Mouse (Mus musculus): ENCODE results near the gene Mbd4. TPM values are rescaled to one million over a fixed set of nuclear protein-coding genes. Genes with fewer than 3 reads are reported as not detected.

Gene Mbd4
- 4.3 TPM for polyA plus RNA-seq (2014; fragmentation: Illumina TruSeq; extraction: RNeasy Lipid Tissue Mini Kit (QIAGEN cat#74804); ENCODE audit: low read depth, low replicate concordance)

DNA sequence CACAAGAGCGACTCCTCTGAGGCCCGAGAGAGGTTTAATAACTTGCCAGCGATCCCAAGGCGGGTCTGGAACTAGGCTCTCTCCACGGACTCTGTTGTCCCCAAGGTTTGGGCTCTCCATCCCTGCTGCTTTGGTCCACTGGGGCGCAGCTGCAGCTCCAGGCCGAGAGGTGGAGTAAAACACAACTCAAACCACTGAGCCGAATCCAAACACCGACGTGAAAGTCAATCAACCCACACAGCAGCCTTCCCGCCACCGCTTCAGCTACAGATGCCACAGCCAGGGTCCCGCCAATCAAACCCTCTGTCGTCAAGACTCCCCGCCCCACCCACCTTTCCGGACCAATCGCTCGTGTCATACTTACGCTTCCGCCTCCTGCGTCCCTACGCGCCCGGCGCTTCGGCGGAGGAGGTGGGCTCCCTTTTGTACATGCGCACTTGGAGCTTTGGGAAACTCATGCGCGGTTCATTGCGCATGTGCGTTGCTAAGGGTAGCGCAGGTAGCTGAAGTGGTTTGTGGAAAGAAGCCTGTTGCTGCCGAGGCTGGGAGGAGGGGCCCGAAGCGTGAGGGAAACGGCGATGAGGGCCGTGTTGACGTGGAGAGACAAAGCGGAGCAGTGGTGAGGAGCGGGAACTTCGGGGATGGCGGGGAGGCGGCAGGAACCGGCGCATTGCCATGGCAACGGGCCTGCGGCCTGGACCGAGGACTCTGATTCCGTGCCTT lies at the start of gene Mbd4, which contains the start of gene Ift122:
Mbd4 (minus strand) TSS at position 281 of the 723 bp plus-strand sequence.
Ift122 (plus strand) TSS at position 380 of the 723 bp plus-strand sequence.

DNA sequence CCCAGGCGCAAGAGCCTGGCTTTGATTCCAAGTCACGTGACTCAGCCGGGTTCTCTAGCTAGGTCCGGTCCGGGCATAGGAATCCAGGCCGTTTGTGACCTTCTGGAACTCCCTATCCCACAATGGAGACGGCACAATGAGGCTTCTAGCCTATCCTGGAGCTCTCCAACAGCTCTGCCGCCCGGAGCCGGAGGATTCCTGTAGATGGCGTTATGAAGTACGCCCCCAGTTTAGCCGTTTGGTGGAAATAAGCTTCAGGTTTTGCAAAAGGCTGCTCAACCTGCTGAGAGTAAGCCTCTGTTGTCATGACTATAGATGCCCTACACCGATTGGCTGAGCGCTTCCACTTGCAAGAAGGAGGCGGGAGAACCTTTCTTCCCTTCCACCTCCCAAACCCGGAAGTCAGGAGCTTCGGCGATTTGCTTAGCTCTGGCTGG lies 15.0 kb downstream of the Mbd4 start, which contains the start of gene Efcab12:
Efcab12 (minus strand) TSS at position 252 of the 437 bp plus-strand sequence.

GRCm38 (mm10) chr6:115808488-115809231 lies 44.5 kb downstream of the Mbd4 start, which contains the start of gene Rpl32:
Rpl32 (minus strand) TSS chr6:115808747.

Other genes starting within 250 kb of the Mbd4 start
- 70.2 TPM for gene Raf1, start 176.7 kb downstream of the Mbd4 start, polyA plus RNA-seq (2014; fragmentation: Illumina TruSeq; extraction: RNeasy Lipid Tissue Mini Kit (QIAGEN cat#74804); ENCODE audit: low read depth, low replicate concordance)
- 3.1 TPM for gene Tmem40, start 91.0 kb downstream of the Mbd4 start, polyA plus RNA-seq (2014; fragmentation: Illumina TruSeq; extraction: RNeasy Lipid Tissue Mini Kit (QIAGEN cat#74804); ENCODE audit: low read depth, low replicate concordance)
- gene Cand2, start 78.8 kb downstream of the Mbd4 start, polyA plus RNA-seq (2014; fragmentation: Illumina TruSeq; extraction: RNeasy Lipid Tissue Mini Kit (QIAGEN cat#74804); ENCODE audit: low read depth, low replicate concordance), result 5.4 TPM
- gene Rpl32, start 44.6 kb downstream of the Mbd4 start, polyA plus RNA-seq (2014; fragmentation: Illumina TruSeq; extraction: RNeasy Lipid Tissue Mini Kit (QIAGEN cat#74804); ENCODE audit: low read depth, low replicate concordance), result 1,816 TPM
- gene Efcab12, start 15.0 kb downstream of the Mbd4 start, polyA plus RNA-seq (2014; fragmentation: Illumina TruSeq; extraction: RNeasy Lipid Tissue Mini Kit (QIAGEN cat#74804); ENCODE audit: low read depth, low replicate concordance), result 3.9 TPM
- 15.7 TPM for gene Ift122, start 99 bp upstream of the Mbd4 start, polyA plus RNA-seq (2014; fragmentation: Illumina TruSeq; extraction: RNeasy Lipid Tissue Mini Kit (QIAGEN cat#74804); ENCODE audit: low read depth, low replicate concordance)
- gene Rho, start 78.4 kb upstream of the Mbd4 start, polyA plus RNA-seq (2014; fragmentation: Illumina TruSeq; extraction: RNeasy Lipid Tissue Mini Kit (QIAGEN cat#74804); ENCODE audit: low read depth, low replicate concordance), result 0.83 TPM
- gene H1foo, start 91.6 kb upstream of the Mbd4 start, polyA plus RNA-seq (2014; fragmentation: Illumina TruSeq; extraction: RNeasy Lipid Tissue Mini Kit (QIAGEN cat#74804); ENCODE audit: low read depth, low replicate concordance), result not detected
- 53.7 TPM for gene Plxnd1, start 141.6 kb upstream of the Mbd4 start, polyA plus RNA-seq (2014; fragmentation: Illumina TruSeq; extraction: RNeasy Lipid Tissue Mini Kit (QIAGEN cat#74804); ENCODE audit: low read depth, low replicate concordance)